Mouse (Mus musculus) adrenal gland, adult 2 months (tissue): Measurements from ENCODE around the gene Atp6v0e. TPM values are rescaled to one million over a fixed set of nuclear protein-coding genes. Genes with fewer than 3 reads are reported as not detected.
A peak's percentile ranks its signal among the peaks of the same experiment; 100 is the strongest.

ENCODE experiments used
- DNase-seq: peaks from one replicate; pipeline ENCODE4 v3.0.0; 2021
- polyA plus RNA-seq: library from polyadenylated mRNA; depleted of rRNA; stranded (reverse); fragments of >200 nt; gene quantifications from 2 replicates; pipeline ENCODE4 v1.2.3, GENCODE M21; 2012
- total RNA-seq, 2 experiments: library from RNA; stranded (reverse); gene quantifications; 2 replicates each; pipeline ENCODE4 v1.2.3; 2021

The Atp6v0e gene
- total and polyA plus RNA-seq, 3 experiments, result 193 to 229 (median 213) TPM

- DNase-seq, result no peak
Observed at GRCm38 (mm10) chr17:26686334-26687000, 23.4 kb downstream of the Atp6v0e start.

GRCm38 (mm10) chr17:26688795-26689735 lies 26.0 kb downstream of the Atp6v0e start:
- DNase-seq, result no peak

- no peak for DNase-seq
Observed at GRCm38 (mm10) chr17:26689810-26690209, 26.8 kb downstream of the Atp6v0e start.

GRCm38 (mm10) chr17:26690236-26690635 lies 27.2 kb downstream of the Atp6v0e start:
- no peak for DNase-seq

GRCm38 (mm10) chr17:26691110-26691509 lies 28.1 kb downstream of the Atp6v0e start:
- DNase-seq, result no peak

GRCm38 (mm10) chr17:26693424-26693823 lies 30.4 kb downstream of the Atp6v0e start:
- DNase-seq, result peak; percentile 29

GRCm38 (mm10) chr17:26694171-26694570 lies 31.1 kb downstream of the Atp6v0e start:
- DNase-seq, result no peak

- DNase-seq, result no peak
Observed at GRCm38 (mm10) chr17:26695193-26695592, 32.2 kb downstream of the Atp6v0e start.

GRCm38 (mm10) chr17:26698846-26699245 lies 35.8 kb downstream of the Atp6v0e start:
- no peak for DNase-seq

- no peak for DNase-seq
Observed at GRCm38 (mm10) chr17:26699819-26700616, 37.0 kb downstream of the Atp6v0e start.

GRCm38 (mm10) chr17:26701565-26701964 lies 38.5 kb downstream of the Atp6v0e start:
- DNase-seq, result no peak

- no peak for DNase-seq
Observed at GRCm38 (mm10) chr17:26702621-26703020, 39.6 kb downstream of the Atp6v0e start.

GRCm38 (mm10) chr17:26703671-26704070 lies 40.6 kb downstream of the Atp6v0e start:
- DNase-seq, result no peak

GRCm38 (mm10) chr17:26705463-26706359 lies 42.7 kb downstream of the Atp6v0e start:
- no peak for DNase-seq

GRCm38 (mm10) chr17:26707066-26707465 lies 44.0 kb downstream of the Atp6v0e start:
- no peak for DNase-seq

GRCm38 (mm10) chr17:26708499-26708898 lies 45.5 kb downstream of the Atp6v0e start:
- no peak for DNase-seq

- DNase-seq, result no peak
Observed at GRCm38 (mm10) chr17:26708993-26709590, 46.1 kb downstream of the Atp6v0e start.

GRCm38 (mm10) chr17:26710049-26710448 lies 47.0 kb downstream of the Atp6v0e start:
- DNase-seq, result no peak

- DNase-seq, result peak; percentile 99
Observed at GRCm38 (mm10) chr17:26715271-26715758, 52.3 kb downstream of the Atp6v0e start, which contains the start of gene Crebrf. Gene Crebrf, plus strand, starts transcription at chr17:26715650.

GRCm38 (mm10) chr17:26715916-26716717 lies 53.1 kb downstream of the Atp6v0e start:
- DNase-seq, result peak; percentile 97
